Mouse (Mus musculus) MEL (cell line): ENCODE data around the gene 4931423N10Rik. TPM values are rescaled to one million over a fixed set of nuclear protein-coding genes. Genes with fewer than 3 reads are reported as not detected.

ENCODE experiments used
- DNase-seq: peaks from one replicate; pipeline ENCODE4 v3.0.0; 2011; ENCODE audit warnings: low read depth, low spot score
- H3K27ac ChIP-seq: 2 replicates; pipeline ENCODE4 v1.5.1; 2012; ENCODE audit warnings: low read depth, mild to moderate bottlenecking, control low read depth, low read length, moderate library complexity; ENCODE audit not compliant: control insufficient read depth
- H3K27me3 ChIP-seq, 2 experiments: fragments of 150-350 bp in 1 of 2; sonication (generic) in 1 of 2; 2 replicates each; pipeline ENCODE4 v1.6.1; 2012; ENCODE audit warnings: low read length in 2 of 2, mild to moderate bottlenecking in 2 of 2, improper control_type of control experiment in 1 of 2, moderate library complexity in 1 of 2; ENCODE audit not compliant: insufficient read depth in 2 of 2, control insufficient read depth in 1 of 2
- H3K36me3 ChIP-seq, 2 experiments: 2 replicates each; pipeline ENCODE4 v1.6.1; 2012 to 2014; ENCODE audit warnings: low read length in 2 of 2, improper control_type of control experiment in 1 of 2, inconsistent platforms in 1 of 2, mild to moderate bottlenecking in 1 of 2; ENCODE audit not compliant: insufficient read depth in 2 of 2, control insufficient read depth in 1 of 2
- H3K4me1 ChIP-seq, 2 experiments: fragments of 150-350 bp in 1 of 2; sonication (generic) in 1 of 2; 2 replicates each; pipeline ENCODE4 v1.6.1; 2012; ENCODE audit warnings: low read length in 2 of 2, improper control_type of control experiment in 1 of 2, mild to moderate bottlenecking in 1 of 2; ENCODE audit not compliant: insufficient read depth in 2 of 2, control insufficient read depth in 1 of 2
- H3K4me3 ChIP-seq, 2 experiments: fragments of 150-350 bp in 1 of 2; sonication (generic) in 1 of 2; 2 replicates each; pipeline ENCODE4 v1.5.1; 2012; ENCODE audit warnings: low read depth in 2 of 2, low read length in 2 of 2, mild to moderate bottlenecking in 2 of 2, moderate library complexity in 2 of 2, control low read depth in 1 of 2, improper control_type of control experiment in 1 of 2; ENCODE audit not compliant: control insufficient read depth in 1 of 2, insufficient read depth in 1 of 2
- H3K79me2 ChIP-seq: 2 replicates; pipeline ENCODE4 v1.6.1; 2012; ENCODE audit warnings: mild to moderate bottlenecking, low read length, moderate library complexity; ENCODE audit not compliant: control insufficient read depth, poor library complexity, insufficient read depth
- H3K9ac ChIP-seq: 2 replicates; pipeline ENCODE4 v1.6.1; 2012; ENCODE audit warnings: low read depth, mild to moderate bottlenecking, control low read depth, low read length, moderate library complexity; ENCODE audit not compliant: control insufficient read depth, poor library complexity, severe bottlenecking
- H3K9me3 ChIP-seq: fragments of 150-350 bp; sonication (generic); replicated peaks from 2 replicates; pipeline ENCODE4 v1.6.1; 2012; ENCODE audit warnings: mild to moderate bottlenecking, low read length, improper control_type of control experiment, moderate library complexity; ENCODE audit not compliant: insufficient read depth
- CHD1 ChIP-seq: IDR thresholded peaks from 2 replicates; pipeline ENCODE4 v1.6.1; 2012; ENCODE audit warnings: low read depth, mild to moderate bottlenecking, inconsistent platforms, low read length, improper control_type of control experiment
- CTCF ChIP-seq, 3 experiments: IDR thresholded peaks in 2 of 3; conservative IDR thresholded peaks in 1 of 3; 2 replicates each; pipeline ENCODE4 v1.5.1; 2011 to 2012; ENCODE audit warnings: low read length in 3 of 3, low read depth in 2 of 3, mild to moderate bottlenecking in 2 of 3, improper control_type of control experiment in 1 of 3, inconsistent platforms in 1 of 3, mixed read lengths in 1 of 3, moderate library complexity in 1 of 3; ENCODE audit not compliant: control insufficient read depth in 1 of 3, insufficient read depth in 1 of 3, poor library complexity in 1 of 3, severe bottlenecking in 1 of 3
- ELF1 ChIP-seq: IDR thresholded peaks from 2 replicates; pipeline ENCODE4 v1.6.1; 2014; ENCODE audit warnings: low read depth, mild to moderate bottlenecking, inconsistent platforms, low read length, improper control_type of control experiment, moderate library complexity
- HCFC1 ChIP-seq: IDR thresholded peaks from 2 replicates; pipeline ENCODE4 v1.6.1; 2012; ENCODE audit warnings: low read depth, mild to moderate bottlenecking, inconsistent platforms, low read length, improper control_type of control experiment, moderate library complexity
- KAT2A ChIP-seq: conservative IDR thresholded peaks from 2 replicates; pipeline ENCODE4 v1.6.1; 2012; ENCODE audit warnings: low read depth, low read length, improper control_type of control experiment, inconsistent platforms
- MAZ ChIP-seq: IDR thresholded peaks from 2 replicates; pipeline ENCODE4 v1.6.1; 2012; ENCODE audit warnings: low read depth, mild to moderate bottlenecking, inconsistent platforms, low read length, improper control_type of control experiment
- MEF2A ChIP-seq: IDR thresholded peaks from 2 replicates; pipeline ENCODE4 v1.6.1; 2014; ENCODE audit warnings: low read depth, mild to moderate bottlenecking, inconsistent platforms, low read length, improper control_type of control experiment; ENCODE audit not compliant: poor library complexity, insufficient replicate concordance, severe bottlenecking; ENCODE audit errors: extremely low read depth
- MXI1 ChIP-seq: IDR thresholded peaks from 2 replicates; pipeline ENCODE4 v1.6.1; 2011; ENCODE audit warnings: mild to moderate bottlenecking, low read depth, low read length, improper control_type of control experiment
- MYB ChIP-seq: IDR thresholded peaks from 2 replicates; pipeline ENCODE4 v1.6.1; 2011; ENCODE audit warnings: mild to moderate bottlenecking, low read depth, low read length, improper control_type of control experiment
- NRF1 ChIP-seq: IDR thresholded peaks from 2 replicates; pipeline ENCODE4 v1.6.1; 2014; ENCODE audit warnings: low read depth, mild to moderate bottlenecking, inconsistent platforms, low read length, improper control_type of control experiment, moderate library complexity; ENCODE audit not compliant: poor library complexity, insufficient read depth, severe bottlenecking
- POLR2A ChIP-seq, 2 experiments: IDR thresholded peaks; 2 replicates each; pipeline ENCODE4 v1.6.1; 2011 to 2012; ENCODE audit warnings: low read length in 2 of 2, mild to moderate bottlenecking in 2 of 2, control low read depth in 1 of 2, improper control_type of control experiment in 1 of 2, low read depth in 1 of 2, moderate library complexity in 1 of 2; ENCODE audit not compliant: control insufficient read depth in 1 of 2, insufficient read depth in 1 of 2, poor library complexity in 1 of 2
- POLR2AphosphoS5 ChIP-seq: IDR thresholded peaks from 2 replicates; pipeline ENCODE4 v1.6.1; 2012; ENCODE audit warnings: low read depth, borderline replicate concordance, mild to moderate bottlenecking, inconsistent platforms, low read length, moderate library complexity, mixed read lengths
- RAD21 ChIP-seq: IDR thresholded peaks from 2 replicates; pipeline ENCODE4 v1.6.1; 2011; ENCODE audit warnings: mild to moderate bottlenecking, low read depth, low read length, improper control_type of control experiment
- SIN3A ChIP-seq: IDR thresholded peaks from 2 replicates; pipeline ENCODE4 v1.6.1; 2012; ENCODE audit warnings: low read length, improper control_type of control experiment, inconsistent platforms
- SMC3 ChIP-seq: IDR thresholded peaks from 2 replicates; pipeline ENCODE4 v1.6.1; 2011; ENCODE audit warnings: low read depth, low read length, improper control_type of control experiment
- TAL1 ChIP-seq: IDR thresholded peaks from 2 replicates; pipeline ENCODE4 v1.6.1; 2012; ENCODE audit warnings: mild to moderate bottlenecking, inconsistent platforms, low read length, moderate library complexity, mixed read lengths
- TBP ChIP-seq: IDR thresholded peaks from 2 replicates; pipeline ENCODE4 v1.8.0; 2011; ENCODE audit warnings: low read depth, low read length, improper control_type of control experiment
- ZC3H11A ChIP-seq: IDR thresholded peaks from 2 replicates; pipeline ENCODE4 v1.6.1; 2012; ENCODE audit warnings: low read depth, mild to moderate bottlenecking, inconsistent platforms, low read length, improper control_type of control experiment
- polyA plus RNA-seq, 2 experiments: library from polyadenylated mRNA; stranded (reverse) in 1 of 2; unstranded in 1 of 2; fragments of >175 nt in 1 of 2; fragments of >200 nt in 1 of 2; gene quantifications; 2 replicates each; pipeline versions ENCODE4 v1.2.1 to v1.2.4; 2012; ENCODE audit warnings: low replicate concordance in 2 of 2, low read depth in 1 of 2; ENCODE audit not compliant: insufficient read length in 2 of 2, insufficient read depth in 1 of 2, missing spikeins in 1 of 2
- total RNA-seq: library from RNA; depleted of rRNA; stranded (reverse); fragments of 300-350 nt; gene quantifications from 2 replicates; pipeline ENCODE4 v1.2.3, GENCODE M21; 2012; rRNA removed

The 4931423N10Rik gene
- total RNA-seq = not detected in 2 replicates
- not detected for polyA plus RNA-seq

- H3K4me3 ChIP-seq = no peak within 1 kb of the TSS
- DNase-seq = peak; percentile 12
- no peak within 1 kb of the TSS for H3K9ac ChIP-seq
- TF ChIP-seq HCFC1 (no peak), CTCF (IDR thresholded peaks at IDR 0.05 in 2 of 3, conservative IDR thresholded peaks at IDR 0.05 in 1 of 3; ENCODE audit: control insufficient read depth in 1 of 3, insufficient read depth in 1 of 3, low read depth in 2 of 3, low read length in 3 of 3, poor library complexity in 1 of 3, severe bottlenecking in 1 of 3) (peak in 2 of 3 experiments; percentile 27 to 35; a peak in 3 of 6 replicates), SMC3 (peak; percentile 16; the same call in 1 of the 2 replicates), KAT2A (no peak), RAD21 (peak; percentile 35), NRF1 (no peak), ELF1 (no peak), MYB (no peak), POLR2A (IDR thresholded peaks at IDR 0.05; ENCODE audit: control insufficient read depth in 1 of 2, insufficient read depth in 1 of 2, low read depth in 1 of 2, low read length in 2 of 2, poor library complexity in 1 of 2) (no peak)
- H3K36me3 ChIP-seq = no peaks in the 10 kb centered on the region
- no peaks in the 10 kb centered on the region for H3K4me1 ChIP-seq
- no peaks in the 10 kb centered on the region; a peak in 1 of 4 replicates for H3K27me3 ChIP-seq
- no peaks in the 10 kb centered on the region for H3K79me2 ChIP-seq
- H3K9me3 ChIP-seq = no peaks in the 10 kb centered on the region
- no peak within 1 kb of the TSS for H3K27ac ChIP-seq
Measured at GRCm38 (mm10) chr2:23207070-23207526, at the start of gene 4931423N10Rik. Gene 4931423N10Rik (plus strand): TSS chr2:23207476.

- Histone ChIP-seq H3K27ac (no peak overlapping the region), H3K4me1 (no peaks in the 10 kb centered on the region), H3K9ac (no peak overlapping the region), H3K27me3 (no peaks in the 10 kb centered on the region), H3K4me3 (no peak overlapping the region), H3K9me3 (no peaks in the 10 kb centered on the region), H3K36me3 (peaks cover 0 to 50% of the 10 kb centered on the region in 2 experiments; a peak in 2 of 4 replicates), H3K79me2 (no peaks in the 10 kb centered on the region)
- no peak for DNase-seq
- no peak for TF ChIP-seq MYB
- TF ChIP-seq KAT2A = no peak
- TF ChIP-seq POLR2A (IDR thresholded peaks at IDR 0.05; ENCODE audit: control insufficient read depth in 1 of 2, insufficient read depth in 1 of 2, low read depth in 1 of 2, low read length in 2 of 2, poor library complexity in 1 of 2) = no peak
- no peak for TF ChIP-seq TAL1
- no peak for TF ChIP-seq HCFC1
- no peak for TF ChIP-seq TBP
- TF ChIP-seq RAD21 = no peak
- no peak for TF ChIP-seq MAZ
- TF ChIP-seq POLR2AphosphoS5 = no peak
- no peak for TF ChIP-seq SIN3A
- no peak for TF ChIP-seq MXI1
- TF ChIP-seq MEF2A = no peak
- no peak for TF ChIP-seq SMC3
- TF ChIP-seq CHD1 = no peak
- no peak for TF ChIP-seq ELF1
- TF ChIP-seq ZC3H11A = no peak
Measured at GRCm38 (mm10) chr2:23172305-23172704, 35.0 kb upstream of the 4931423N10Rik start.
